Mouse (Mus musculus): ENCODE data around the gene Klhl5. TPM values are rescaled to one million over a fixed set of nuclear protein-coding genes. Genes with fewer than 3 reads are reported as not detected.
"Not testable (repeated sequence)": the region's sequence is repeated elsewhere in the genome, so short reads cannot be mapped to it uniquely, and the experiment has no call there.

Klhl5 gene
- polyA plus RNA-seq, 1 experiment, result 60.6 TPM

DNA sequence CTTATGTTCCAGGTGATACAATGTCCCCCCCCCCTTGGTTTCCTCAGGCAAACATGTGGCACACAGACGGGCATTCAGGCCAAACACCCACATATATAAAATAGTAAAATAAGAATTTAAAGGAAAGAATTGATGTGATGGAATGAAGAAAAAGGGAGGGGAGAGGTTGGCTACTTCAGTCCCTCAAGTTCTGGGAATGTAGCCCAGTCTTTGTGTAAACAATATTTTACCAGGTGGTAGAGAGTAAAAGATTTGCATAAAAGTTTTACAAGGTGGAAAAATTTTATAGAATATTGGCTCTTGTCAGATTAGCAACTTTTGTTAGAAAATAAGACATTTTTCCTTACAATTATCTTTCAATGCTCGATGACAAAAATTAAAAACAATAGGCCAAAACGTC is 10.5 kb upstream of the Klhl5 start:
- no peak for DNase-seq (ENCODE audit: low read depth)

DNA sequence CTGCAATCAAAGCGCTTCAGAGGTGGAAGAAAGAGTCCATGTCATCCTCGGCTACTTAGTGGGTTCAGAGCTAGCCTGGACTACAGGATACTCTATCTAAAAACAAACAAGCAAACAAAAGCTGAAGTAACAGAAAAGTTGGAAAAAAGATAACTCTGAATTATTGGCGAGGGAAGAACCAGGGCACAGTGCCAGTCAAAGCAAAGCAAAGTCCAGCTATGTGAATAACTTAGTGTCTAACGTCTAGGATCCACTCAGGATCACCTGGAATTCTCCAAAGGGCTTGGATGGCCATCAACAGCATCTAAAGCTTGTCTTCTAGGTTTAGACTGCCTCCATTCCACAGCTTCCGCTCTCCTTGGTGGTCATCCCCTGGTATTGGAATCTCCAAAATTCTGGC is 9.9 kb upstream of the Klhl5 start:
- no peak for DNase-seq (ENCODE audit: low read depth)

DNA sequence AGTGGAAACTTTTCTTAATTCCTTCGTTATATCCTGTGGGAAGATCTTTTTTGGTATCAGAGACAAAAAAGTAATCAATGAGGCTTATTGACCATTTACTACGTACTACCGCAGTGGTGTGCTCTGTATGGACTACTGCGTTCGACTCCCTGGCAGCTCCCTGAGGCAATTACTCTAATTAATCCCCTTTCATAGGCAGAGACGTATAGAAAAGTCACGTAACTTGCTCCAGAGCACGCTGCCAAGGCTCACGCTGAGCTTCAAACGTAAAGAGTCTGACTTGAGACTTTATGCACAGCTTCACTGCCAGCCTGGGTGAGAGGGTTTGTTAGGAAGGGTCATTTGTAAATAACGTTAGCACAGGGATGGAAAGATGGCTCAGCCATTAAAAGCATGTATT is 7.3 kb upstream of the Klhl5 start:
- DNase-seq (ENCODE audit: low read depth), result no peak

DNA sequence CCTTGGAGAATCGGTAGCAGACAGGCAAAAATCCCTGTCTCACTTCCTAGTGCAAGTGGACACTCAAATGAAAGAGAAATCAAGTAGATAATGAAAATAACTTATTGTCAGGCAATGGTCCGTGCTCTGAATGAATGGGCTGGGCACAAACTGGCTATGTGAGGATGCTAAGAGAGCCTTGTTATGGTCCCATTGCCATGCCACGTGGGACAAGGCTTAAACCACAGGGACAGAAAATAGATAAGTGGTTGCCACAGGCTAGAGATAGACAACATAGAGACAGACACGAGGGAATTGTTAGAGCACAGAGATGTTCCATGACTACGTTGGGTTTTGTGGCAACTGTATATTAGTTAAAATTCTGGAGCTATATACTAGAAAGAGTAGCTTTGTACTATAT is 6.1 kb upstream of the Klhl5 start:
- DNase-seq (ENCODE audit: low read depth), result no peak

DNA sequence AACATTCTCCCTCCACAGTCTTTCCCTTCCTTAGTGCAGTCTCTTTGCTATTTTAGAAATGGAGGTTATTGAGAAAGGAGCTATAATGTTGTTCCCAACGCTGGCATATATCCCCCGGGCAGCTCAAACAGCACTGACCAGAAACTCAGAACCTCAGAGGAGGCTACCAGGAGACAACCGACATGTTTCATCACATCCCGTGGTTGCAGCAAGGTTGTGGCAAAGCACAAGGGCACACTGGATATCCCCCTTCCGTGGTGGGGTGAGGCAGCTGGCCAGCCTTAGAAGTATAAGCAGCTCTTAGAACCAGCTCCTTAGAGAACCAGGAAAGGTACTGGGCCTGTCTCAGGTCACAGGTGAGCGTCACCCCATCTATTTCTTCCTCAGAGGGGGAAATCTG is 5.7 kb upstream of the Klhl5 start:
- DNase-seq (ENCODE audit: low read depth), result peak; percentile 50

DNA sequence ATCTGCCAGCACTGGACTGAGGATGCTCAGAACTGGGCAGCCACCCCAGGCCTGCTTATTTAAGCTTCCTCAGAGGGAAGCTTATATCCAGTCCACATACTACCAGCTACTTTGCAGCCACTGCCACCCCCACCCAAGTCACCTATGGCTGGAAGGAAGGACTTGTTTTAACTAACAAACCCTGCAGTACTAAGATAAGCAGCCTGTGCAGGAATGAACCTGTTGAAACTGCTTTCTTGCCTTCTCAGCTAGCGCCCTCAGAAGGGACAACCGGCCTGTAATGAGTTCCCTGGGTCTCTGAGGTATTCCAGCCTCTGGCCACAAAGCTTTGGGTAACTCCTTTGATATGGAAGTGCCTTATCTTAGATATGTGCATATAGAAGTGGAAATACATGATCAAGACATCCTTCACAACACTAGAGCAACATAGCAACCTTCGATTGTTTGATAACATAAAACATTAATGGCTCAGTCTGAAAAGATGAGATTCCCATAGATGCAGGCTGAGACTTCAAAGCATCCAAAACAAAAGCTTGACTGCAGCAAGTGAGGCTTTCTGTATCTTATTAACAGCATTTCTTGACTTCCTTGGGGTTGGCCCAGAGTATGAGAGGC is 5.2 kb upstream of the Klhl5 start:
- no peak for DNase-seq (ENCODE audit: low read depth)

DNA sequence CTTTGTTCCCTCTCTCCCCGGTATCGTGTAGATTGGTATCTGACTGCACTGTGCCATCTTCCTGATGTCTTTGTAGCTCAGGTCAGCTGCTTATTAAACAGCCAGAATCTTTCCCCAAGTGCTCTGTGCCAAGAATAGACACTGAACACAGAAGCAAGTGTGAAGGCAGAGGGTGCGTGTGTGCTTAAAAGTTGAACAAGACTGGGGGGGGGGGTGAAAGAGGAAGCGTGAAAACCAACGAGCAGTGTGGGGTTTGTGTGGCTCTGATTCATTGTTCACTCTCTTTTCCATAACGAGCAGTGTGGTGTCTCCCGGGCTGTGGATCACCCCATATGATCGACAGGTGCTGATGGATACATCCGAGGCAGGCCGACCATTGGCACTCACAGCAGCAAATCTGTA is 4.7 kb upstream of the Klhl5 start:
- no peak for DNase-seq (ENCODE audit: low read depth)

DNA sequence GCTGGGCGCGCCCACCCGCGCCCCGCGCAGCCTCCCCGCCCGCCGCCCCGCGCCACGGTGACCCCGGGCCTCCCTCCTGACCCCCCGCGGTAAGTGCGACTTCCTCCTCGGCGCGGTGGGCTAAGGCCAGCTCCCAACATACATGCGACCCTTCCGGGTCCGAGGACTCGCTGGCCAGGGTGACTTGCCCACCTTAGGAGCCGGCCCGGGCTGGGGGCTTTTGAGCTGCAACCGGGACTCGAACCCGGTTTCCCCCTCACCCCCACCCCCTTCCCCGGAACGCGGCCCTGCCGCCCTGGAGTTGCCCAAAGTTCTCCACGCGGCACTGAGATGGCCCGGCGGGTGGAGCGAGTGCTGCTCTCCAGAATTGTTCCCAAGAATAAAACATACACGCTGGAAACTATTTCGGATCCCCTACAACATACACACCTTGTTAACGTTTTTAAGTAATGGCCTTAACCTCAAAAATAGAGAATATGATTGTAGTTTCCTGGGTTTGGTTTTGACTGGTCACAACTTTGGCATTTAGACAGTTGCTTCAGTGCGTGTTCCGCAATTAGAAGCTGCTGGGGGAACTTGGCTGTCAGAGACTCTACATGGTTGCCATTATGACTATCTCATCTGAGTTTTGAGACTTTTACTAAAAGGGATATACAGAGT is 564 bp downstream of the Klhl5 start:
- no peak for DNase-seq (ENCODE audit: low read depth)

DNA sequence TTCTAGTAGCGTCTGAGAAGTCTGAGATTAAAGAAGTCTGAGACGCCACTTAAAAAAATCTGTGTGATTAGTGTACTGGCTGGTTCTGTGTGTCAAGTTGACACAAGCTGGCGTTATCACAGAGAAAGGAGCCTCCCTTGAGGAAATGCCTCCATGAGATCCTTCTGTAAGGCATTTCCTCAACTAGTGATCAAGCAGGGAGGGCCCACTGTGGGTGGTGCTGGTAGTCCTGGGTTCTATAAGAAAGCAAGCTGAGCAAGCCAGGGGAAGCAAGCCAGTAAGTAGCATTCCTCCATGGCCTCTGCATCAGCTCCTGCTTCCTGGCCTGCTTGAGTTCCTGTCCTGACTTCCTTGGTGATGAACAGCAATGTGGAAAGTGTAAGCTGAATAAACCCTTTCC is 4.9 kb downstream of the Klhl5 start:
- not testable (repeated sequence) for DNase-seq (ENCODE audit: low read depth)

DNA sequence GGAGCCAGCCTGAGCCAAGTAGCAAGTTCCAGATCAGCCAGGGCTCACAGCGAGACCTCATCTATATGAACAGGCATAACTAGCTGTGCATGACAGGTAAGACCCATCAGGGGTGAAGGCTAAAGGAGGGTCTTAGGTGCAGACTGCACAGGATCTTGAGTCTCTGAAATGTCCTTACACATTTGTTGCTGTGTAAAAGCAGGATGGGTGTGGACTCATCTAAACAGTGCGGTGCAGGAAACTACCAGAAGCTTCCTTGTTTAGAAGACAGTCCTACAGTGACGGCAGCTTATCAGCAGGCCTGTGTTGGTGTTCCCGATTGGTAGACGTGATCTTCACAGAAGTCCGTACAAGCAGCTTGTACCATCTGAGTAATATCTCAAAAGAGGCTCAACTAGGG is 6.0 kb downstream of the Klhl5 start:
- no peak for DNase-seq (ENCODE audit: low read depth)

DNA sequence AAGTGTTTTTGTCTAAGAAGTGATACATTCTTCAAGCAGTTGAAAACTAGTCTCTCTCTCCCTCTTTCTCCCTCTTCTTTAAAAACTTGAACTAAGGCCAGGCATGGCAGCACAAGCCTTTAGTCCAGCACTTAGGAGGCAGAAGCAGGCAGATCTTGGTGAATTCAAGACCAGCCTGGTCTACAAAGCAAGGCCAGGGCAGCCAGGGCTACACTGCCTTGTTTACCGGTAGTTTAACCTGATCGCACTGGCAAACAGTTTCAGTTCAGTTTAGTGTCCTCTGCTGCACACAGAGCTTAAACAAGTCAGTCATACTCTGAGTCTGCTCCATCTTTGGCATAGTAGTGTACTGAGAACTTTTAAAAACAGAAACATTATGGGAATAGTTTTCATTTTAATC is 9.4 kb downstream of the Klhl5 start:
- no peak for DNase-seq (ENCODE audit: low read depth)

DNA sequence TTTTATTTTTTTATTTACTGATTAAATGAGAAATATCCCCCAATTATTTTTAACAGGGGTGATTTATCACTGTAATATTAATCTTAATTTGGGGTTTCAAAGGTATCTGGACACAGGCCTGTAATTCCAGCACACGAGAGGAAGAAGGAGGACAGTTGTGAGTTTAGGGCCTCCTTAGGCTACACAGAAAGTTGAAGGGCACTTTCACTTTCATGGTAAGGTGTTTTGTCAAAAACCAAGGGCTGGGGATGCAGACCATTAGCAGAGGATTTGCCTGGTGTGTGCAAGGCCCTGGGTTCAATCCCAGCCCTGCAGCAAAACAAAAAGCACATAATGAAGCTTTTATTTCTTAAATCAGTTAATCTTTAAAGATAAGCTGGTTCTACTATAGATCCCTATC is 12.2 kb downstream of the Klhl5 start:
- DNase-seq (ENCODE audit: low read depth), result no peak

DNA sequence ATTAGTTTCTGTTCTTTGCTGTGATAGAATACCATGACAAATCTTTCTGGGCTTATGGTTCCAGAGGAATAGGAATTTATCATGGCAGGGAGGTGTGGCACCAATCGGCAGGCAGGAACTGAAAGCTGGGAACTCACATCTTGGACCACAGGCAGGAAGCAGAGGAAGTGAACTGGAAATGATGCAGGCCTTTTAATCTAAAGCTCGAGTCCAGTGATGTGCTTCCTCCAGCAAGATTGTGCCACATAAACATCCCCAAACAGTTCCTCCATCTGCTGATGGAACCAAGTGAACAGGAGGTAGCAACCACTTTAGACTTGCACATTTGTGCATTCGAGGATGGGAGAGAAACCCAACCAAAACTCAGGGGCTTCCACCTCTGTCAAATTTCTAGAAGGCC is 12.6 kb downstream of the Klhl5 start:
- DNase-seq (ENCODE audit: low read depth), result no peak

DNA sequence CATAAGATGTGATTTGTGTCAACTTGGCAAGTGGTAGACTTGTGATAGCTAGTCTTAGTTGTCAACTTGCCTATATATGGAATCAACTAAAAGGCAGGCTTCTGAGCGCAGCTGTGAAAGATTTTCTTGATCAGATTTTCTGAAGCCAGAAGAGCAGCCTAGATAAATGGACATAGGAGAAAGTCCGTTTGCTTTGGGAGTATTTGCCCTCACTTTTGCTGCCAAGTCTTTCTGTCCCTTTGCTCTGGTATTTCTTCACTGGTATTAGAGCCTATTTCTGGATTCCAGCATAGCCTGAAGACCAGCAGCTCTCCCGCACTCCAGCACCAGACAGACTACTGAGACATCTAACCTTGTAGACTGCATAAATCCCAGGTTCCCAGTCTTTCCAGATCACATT is 15.3 kb downstream of the Klhl5 start:
- no peak for DNase-seq (ENCODE audit: low read depth)

DNA sequence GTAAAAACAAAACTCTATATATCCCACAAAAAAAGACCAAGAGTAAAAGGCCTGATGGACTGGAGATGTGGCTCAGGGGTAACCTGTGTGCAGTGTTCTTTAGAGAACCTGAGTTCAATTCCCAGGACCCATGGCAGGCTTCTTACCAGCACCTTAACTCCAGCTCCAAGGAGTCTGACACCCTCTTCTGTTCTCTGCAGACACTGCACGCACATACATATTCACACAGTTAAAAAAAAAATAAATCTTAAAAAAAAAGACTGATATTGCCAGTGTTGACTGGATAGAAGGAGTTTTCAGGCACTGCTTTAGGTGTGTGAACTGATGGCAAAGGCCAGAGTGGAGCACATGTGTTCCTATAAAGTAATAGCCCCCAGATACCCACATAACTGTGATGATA is 18.8 kb downstream of the Klhl5 start:
- no peak for DNase-seq (ENCODE audit: low read depth)

DNA sequence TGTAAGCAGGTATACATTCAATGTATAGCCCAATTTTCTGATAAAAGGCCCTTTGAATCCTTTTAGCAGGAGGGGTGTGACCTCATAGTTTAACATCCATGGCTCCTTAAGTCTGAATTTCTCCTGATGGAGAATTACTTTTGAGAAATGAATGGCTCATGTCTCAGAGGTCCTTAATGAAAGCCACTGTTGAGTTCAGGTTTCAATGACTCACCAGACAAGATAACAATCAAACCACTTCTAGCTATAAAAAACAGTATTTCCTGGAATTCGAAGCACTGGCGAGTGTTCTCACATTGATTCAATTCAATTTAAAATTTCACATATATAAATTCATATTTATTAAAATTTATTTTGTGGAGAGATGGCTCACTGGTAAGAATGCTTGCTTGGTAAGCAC is 21.1 kb downstream of the Klhl5 start:
- no peak for DNase-seq (ENCODE audit: low read depth)

DNA sequence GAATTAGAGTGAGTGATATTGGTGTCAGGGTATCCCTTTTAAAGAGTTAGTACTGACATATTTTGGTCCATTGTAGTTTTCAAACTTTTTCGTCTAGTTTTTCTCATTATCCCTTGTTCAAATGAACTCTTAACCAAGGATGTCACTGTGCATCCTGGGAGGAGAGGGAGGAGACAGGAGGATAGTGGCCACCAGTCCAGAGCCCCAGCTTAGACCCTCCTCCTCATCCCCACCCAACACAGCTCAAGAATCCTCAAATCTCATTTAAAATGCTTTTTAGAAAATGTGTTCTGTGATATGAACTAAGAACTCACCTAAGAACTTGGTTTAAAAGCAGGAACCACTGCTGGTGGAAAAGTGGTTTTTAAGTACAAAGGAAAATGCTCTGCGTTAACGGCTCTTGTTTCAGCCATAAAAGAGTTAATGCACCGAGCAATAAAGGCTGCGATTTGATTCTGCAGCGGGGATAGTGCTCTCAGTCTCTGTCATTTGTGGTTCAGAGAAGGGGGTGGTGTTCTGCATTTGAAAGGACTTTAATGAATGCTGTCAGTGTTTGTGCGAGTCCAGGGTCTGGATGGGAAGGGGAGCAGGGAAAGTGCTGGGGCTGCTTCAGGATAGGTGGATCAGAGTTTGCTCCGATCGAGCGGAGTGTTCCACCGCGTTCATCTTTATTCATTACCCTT is 23.3 kb downstream of the Klhl5 start:
- no peak for DNase-seq (ENCODE audit: low read depth)

DNA sequence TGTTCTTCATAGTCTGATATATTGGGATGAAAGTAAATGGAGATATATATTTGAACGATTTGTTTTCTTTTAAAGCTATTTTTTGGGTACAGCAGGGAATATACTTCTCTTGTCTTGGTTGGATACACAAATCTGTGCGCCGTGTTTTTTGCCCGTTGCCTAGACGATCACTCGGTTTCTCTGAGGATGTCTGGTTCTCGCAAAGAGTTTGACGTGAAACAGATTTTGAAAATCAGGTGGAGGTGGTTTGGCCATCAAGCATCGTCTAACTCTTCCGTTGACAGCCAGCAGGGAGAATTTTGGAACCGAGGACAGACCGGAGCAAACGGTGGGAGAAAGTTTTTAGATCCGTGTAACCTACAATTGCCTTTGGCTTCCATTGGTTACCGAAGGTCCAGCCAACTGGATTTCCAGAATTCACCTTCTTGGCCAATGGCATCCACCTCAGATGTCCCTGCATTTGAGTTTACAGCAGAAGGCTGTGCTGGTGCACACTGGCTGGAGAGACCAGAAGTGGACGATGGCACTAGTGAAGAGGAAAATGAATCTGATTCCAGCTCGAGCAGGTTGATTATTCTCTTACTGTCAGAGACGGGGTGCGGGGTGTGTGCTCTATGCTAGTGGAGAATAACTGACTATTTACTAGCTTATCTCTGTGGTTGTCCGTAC is 24.0 kb downstream of the Klhl5 start:
- no peak for DNase-seq (ENCODE audit: low read depth)

DNA sequence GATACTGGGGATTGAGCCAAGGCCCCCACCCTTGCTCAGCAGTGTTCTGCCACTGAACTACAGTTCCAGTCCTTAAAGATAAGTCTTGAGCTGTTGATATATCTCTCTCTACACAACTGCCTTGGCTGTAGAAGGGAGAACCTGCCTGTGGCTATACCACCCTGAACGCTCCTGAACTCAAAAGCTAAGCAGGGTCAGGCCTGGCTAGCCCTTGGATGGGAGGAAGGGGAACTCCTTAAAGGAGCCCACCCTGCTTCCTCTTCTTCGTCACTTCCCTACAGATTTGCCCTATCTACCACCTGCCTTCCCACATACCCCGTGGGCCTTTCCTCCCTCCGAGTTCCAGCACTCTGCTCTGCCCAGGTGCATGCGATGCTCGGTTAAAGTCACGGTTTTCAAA is 28.8 kb downstream of the Klhl5 start:
- no peak for DNase-seq (ENCODE audit: low read depth)

DNA sequence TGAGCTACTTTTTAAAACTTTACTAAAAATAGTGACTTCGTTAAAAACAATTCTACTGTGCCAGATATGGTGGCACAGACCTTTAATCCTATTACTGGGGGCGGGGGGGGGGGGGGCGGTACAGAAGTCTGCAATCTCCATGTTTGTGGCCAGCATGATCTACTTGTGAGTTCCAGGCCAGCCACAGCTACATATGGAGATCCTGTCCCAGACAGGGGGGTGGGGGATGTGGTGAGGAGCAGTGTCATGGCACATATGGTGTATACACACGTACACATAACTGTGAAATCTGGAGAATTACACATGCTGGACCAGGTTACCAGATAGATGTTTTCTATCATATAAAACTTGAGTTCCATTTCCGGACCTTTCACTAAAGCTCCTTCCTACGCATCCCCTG is 29.7 kb downstream of the Klhl5 start:
- no peak for DNase-seq (ENCODE audit: low read depth)

DNA sequence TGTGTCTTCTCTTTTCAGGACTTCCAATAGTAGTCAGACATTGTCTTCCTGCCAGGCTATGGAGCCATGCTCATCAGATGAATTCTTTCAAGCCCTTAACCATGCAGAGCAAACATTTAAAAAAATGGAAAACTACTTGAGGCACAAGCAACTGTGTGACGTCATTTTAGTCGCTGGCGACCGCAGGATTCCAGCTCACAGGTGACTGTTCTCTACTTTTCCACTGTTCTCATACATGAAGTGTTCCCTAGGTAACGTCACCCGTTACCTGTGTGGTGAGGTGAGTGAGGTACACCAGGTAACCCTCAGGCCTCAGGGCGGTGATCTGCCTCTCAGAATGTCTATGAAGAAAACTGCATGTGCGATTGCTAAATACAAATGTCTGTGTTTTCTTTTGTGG is 33.9 kb downstream of the Klhl5 start:
- DNase-seq (ENCODE audit: low read depth), result peak; percentile 37

DNA sequence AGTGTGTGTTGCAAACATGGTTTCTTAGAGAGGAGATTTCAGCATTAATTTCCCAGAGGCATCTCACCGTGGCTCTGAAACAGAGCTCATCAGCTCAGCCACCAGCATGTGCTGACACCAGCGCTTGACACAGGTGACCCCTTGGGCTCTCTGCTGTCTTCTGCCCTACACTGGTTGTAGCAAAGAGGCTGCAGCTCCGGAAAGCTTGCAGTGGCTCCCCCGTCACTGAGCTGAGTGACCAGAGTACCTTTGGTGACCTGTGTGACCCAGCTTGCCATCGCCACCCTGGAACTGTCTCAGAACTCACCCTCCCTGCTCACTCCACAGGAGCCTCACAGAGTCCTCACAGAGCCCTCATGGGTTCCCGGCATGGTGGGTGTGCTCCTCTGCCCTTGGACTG is 34.9 kb downstream of the Klhl5 start:
- DNase-seq (ENCODE audit: low read depth), result peak; percentile 12

DNA sequence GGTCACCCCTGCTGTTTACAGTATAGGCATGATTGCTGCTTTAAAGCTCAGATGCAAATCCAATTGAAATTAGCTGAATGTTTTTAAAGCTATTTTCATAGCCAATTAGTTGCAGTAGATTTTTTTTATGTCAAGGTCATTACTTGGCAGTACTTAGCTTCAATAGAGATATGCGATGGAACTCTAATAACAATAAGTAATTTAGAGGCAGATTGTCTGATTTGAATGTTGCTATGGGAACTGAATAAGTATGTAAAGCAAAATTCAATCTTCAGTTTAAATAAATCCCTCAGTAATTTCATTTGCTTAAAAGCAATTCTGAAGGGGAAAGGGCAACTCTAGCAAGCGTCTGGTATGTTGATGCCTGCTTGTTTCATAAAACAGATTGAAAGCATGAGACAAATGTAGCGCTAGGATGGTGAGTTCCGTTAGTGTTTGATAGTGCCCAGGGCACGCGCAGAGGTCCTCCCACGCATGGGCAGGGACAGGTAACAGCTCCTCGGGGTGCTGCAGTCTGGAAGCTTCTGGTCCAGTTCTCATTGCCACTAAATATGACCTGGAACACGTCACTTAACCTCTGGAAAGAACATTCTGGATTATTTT is 38.3 kb downstream of the Klhl5 start:
- DNase-seq (ENCODE audit: low read depth), result no peak
